Mouse (Mus musculus) brain, embryonic 18.5 days (tissue): ENCODE results near the gene Urb2.

Experiments used
- DNase-seq: peaks from one replicate; pipeline ENCODE4 v3.0.0-alpha.2; 2012; ENCODE audit warnings: low read depth, low spot score

Urb2 gene

GRCm38 (mm10) chr8:124021237-124022227 lies at the start of gene Urb2, which contains the start of gene Taf5l:
Urb2 (plus strand) TSS chr8:124021508.
Taf5l (minus strand) TSS chr8:124021397.
- peak; percentile 77 for DNase-seq

DNA sequence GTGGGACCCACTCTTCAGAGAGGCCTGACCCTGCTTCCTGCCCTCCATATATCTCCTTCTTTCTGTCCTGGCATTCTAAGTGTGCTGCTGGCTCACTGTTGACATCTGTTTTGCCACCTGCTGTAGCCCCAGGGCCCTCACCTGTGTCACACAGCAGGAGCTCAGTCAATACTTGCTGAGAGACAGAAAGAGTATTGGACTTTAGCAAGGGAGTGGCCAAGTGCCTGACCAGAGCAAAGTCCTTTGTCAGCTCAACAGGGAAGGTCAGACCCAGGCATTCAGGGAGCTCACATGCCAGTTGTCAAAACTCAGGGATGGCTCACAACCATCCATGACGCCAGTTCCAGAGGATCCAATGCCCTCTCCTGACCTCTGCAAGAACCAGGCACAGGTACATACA lies 47.8 kb upstream of the Urb2 start:
- no peak for DNase-seq

DNA sequence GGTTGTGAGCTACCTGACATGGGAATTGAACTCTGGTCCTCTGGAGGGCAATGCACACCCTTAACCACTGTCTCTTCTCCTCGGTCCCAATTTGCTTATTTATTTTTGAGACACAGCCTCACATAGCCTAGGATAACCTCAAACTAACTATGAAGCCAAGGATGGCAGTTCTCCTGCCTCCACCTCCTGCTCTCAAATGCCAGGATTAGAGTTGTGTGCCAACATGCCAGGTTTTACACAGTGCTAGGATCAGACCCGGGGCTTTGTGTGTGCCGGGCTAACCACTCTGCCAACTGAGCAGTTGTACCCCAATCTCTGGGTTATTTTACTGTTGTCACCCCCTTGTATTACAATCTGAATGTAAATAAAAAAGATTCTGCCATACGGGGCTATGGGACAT lies 43.8 kb upstream of the Urb2 start:
- no peak for DNase-seq

DNA sequence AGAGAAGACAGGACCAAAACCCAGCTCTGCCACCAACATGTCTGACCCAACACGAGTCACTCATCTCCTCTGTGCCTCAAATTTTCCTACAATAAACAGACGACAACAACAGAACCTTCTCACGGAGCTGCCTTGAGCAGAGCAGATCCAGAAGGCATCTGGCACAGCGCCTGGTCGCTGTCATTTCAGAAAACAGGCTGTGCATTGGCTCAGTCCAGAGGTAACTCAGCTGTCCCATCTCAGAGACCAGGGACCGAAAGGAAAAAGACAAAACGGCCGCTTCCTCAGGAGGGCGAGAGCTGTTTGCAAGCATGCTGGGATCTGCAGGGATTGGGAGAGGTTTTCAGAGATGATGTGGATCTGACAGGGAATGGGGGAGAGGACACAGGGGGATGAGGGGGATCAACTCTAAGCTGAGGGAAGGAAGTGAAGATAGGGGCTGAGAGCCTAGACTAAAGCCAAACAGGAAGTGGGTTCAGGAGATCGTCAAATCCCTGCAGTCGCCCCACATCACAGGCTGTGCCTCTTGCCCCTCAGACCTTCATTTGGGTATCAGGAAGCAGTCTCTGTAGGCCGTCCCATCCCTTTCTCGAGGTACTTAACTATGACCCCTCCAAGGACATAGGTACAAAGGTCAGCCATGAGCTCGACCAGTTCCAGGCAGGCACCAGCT lies 43.0 kb upstream of the Urb2 start:
- DNase-seq, result no peak

GRCm38 (mm10) chr8:123978926-123979325 lies 42.4 kb upstream of the Urb2 start:
- no peak for DNase-seq

- DNase-seq, result no peak
Measured at GRCm38 (mm10) chr8:123980239-123980638, 41.1 kb upstream of the Urb2 start.

- no peak for DNase-seq
Measured at GRCm38 (mm10) chr8:123981674-123982073, 39.6 kb upstream of the Urb2 start.

- DNase-seq, result no peak
Measured at GRCm38 (mm10) chr8:123982291-123982793, 39.0 kb upstream of the Urb2 start.

GRCm38 (mm10) chr8:123982826-123983400 lies 38.4 kb upstream of the Urb2 start, which contains the start of gene Abcb10:
Abcb10 (minus strand) TSS chr8:123983122.
- DNase-seq, result no peak

GRCm38 (mm10) chr8:123988605-123989038 lies 32.7 kb upstream of the Urb2 start:
- no peak for DNase-seq

- no peak for DNase-seq
Measured at GRCm38 (mm10) chr8:123989128-123989527, 32.2 kb upstream of the Urb2 start.

DNA sequence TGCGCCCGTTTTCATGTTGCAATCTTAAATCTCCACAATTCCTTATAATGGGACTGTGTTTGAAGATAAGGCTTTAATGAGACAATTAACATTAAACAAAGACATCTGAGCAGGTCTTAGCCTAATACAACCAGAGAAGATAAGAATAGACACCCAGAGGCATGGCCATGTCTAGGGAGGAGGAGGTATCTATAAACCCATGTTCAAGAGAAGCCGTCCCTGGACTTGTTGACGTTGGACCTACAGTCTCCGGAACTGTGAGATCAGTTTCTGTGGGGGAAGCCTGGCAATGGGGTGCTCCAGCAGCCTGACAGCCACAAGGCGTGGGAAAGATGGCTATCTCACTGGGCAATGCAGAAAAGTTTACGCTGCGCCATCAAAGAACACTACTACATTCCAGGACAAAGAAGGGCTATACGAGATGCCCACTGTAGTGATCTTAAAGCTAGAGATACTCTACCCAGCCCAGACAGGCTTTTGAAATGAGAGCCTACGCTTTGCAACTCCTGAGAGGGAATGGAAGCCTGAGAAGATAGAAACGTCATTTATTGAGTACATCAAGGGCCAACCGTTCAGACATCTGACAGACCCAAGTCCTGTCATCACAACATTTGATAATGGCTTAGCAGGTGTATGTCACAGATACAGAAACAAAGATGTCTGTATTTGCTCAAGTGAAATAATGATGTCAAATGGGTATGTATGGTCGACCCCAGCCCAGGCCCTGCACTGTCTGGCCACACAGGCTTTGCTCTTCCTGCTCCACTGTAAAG lies 30.8 kb upstream of the Urb2 start:
- DNase-seq, result no peak

DNA sequence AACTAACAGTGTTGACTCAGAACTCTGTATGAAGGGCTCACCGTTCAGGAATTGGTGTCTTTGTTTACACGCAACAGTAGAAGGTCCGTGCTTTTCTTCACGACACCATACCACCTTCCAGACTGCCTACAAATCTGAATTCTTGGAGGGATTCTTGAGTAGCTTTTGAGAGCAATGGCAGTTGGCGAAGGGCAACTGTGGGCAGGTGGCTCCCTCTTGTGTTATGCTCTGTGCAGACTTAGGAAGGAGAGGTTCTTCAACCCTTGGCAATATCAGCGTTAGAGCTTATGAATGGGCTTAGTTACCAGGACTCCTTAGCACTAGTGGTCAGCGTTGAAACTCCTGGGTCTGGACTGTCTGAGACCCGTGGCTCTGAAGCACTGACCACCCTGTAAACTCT lies 28.7 kb upstream of the Urb2 start:
- no peak for DNase-seq

DNA sequence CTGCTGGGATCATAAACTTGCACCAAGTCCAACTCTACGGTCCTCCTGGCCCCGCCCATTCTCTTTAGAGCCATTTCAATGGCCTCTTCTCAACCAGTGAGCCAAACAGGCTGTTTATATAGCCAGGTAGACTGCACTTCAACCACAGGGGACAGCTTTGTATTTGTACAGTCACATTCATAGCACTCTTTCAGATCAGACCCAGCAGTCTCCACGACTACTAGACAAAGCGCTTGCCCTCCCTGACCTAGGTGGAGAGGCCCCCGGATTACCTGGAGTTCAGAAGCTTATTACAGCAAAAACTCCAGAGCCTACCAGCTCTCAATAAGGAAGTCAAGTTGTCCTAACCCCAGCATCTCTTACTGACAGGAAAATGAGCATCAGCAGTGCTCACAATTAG lies 27.7 kb upstream of the Urb2 start:
- DNase-seq, result no peak

GRCm38 (mm10) chr8:123993997-123994396 lies 27.3 kb upstream of the Urb2 start:
- DNase-seq, result no peak

DNA sequence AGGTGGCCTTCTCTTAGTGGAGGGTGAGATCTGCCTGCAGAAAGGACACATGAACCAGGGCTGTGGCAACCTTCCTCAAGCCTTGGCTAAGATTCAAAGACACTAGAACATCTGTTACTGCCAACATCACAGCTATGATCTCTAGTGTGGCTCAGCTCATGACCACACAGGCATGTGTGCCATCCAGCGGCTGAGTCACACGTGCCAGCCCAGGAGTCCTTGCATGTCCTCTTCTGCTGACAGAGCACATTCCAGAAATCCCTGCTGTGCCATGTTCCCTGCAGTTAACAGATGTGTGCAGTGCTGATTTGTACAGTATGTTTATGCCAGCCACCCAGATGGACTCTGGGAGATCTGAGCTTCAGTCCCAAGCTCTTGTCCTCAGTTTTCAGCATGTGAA lies 21.7 kb upstream of the Urb2 start:
- DNase-seq, result no peak

DNA sequence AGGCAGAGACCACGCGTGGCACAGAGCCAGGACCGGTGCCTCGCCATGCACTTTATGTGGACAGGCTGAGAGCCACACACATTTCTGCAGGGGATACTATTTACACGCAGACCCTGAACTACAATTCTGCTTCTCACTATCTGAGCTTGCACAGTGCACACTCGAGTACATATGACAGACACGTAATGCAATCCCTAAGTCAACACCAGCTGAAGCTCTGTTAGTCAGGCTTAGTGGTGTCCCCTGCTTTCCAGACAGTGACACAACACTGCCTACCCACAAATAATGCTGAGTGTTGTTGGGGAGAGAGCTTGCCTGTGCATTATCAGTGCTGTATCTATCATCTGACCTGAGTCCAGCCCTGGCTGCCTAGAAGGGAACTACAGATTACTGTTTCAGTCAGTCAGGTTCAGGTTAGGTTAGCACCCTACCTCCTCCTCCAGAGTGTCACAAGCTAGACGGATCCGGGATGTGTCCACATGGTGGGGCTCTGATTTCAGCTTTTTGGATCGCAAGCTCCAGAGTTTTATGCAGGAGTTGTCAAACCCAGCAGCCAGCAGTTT lies 18.7 kb upstream of the Urb2 start:
- no peak for DNase-seq

- DNase-seq, result no peak
Measured at GRCm38 (mm10) chr8:124007829-124008228, 13.5 kb upstream of the Urb2 start.

GRCm38 (mm10) chr8:124011580-124011979 lies 9.7 kb upstream of the Urb2 start:
- no peak for DNase-seq

DNA sequence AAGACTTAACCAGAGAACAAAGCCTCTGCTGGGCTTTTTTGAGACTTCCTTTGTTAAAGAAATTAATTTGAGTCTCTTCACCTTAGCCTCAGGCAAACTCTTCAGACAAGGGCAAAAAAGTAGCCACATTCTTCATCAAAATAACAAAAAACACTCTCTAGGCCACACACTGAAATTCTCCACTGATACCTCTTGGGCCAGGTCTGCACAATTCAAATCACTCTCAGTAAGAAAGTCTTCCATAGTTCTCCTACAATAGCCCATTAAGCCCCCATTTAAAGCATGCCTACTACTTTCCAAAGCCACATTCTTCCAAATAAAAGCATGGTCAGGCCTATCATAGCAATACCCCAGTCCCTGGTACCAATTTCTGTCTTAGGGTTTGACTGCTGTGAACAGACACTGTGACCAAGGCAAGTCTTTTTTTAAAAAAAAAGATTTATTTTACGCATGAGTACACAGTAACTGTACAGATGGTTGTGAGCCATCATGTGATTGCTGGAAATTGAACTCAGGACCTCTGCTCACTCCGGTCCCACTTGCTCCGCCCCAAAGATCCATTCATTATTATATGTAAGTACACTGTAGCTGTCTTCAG lies 9.2 kb upstream of the Urb2 start:
- no peak for DNase-seq
